Mouse (Mus musculus) forebrain, embryonic 15.5 days (tissue): ENCODE data around the gene Tmprss6. TPM values are rescaled to one million over a fixed set of nuclear protein-coding genes. Genes with fewer than 3 reads are reported as not detected.

ENCODE experiments used
- ATAC-seq: fragments of 200-750 bp; cut with Nextera tagmentation; replicated peaks from 2 replicates; pipeline ENCODE4 v1.8.0; 2017; ENCODE audit warnings: mild to moderate bottlenecking, moderate TSS enrichment, moderate library complexity
- H3K27ac ChIP-seq: fragments of 300-500 bp; sonication (generic); replicated peaks from 2 replicates; pipeline ENCODE4 v1.5.1; 2015; ENCODE audit warnings: mild to moderate bottlenecking, inconsistent platforms
- H3K27me3 ChIP-seq: fragments of 300-500 bp; sonication (generic); 2 replicates; pipeline ENCODE4 v1.6.1; 2015; ENCODE audit warnings: inconsistent platforms
- H3K36me3 ChIP-seq: fragments of 300-500 bp; sonication (generic); 2 replicates; pipeline ENCODE4 v1.6.1; 2015; ENCODE audit warnings: mild to moderate bottlenecking, inconsistent platforms
- H3K4me1 ChIP-seq: fragments of 300-500 bp; sonication (generic); 2 replicates; pipeline ENCODE4 v1.6.1; 2015; ENCODE audit warnings: inconsistent platforms
- H3K4me2 ChIP-seq: fragments of 300-500 bp; sonication (generic); replicated peaks from 2 replicates; pipeline ENCODE4 v1.6.1; 2015; ENCODE audit warnings: mild to moderate bottlenecking, inconsistent platforms
- H3K4me3 ChIP-seq: fragments of 300-500 bp; sonication (generic); 2 replicates; pipeline ENCODE4 v1.5.1; 2015; ENCODE audit warnings: mild to moderate bottlenecking, inconsistent platforms
- H3K9ac ChIP-seq: fragments of 300-500 bp; sonication (generic); replicated peaks from 2 replicates; pipeline ENCODE4 v1.6.1; 2015; ENCODE audit warnings: mild to moderate bottlenecking, inconsistent platforms
- H3K9me3 ChIP-seq: fragments of 300-500 bp; sonication (generic); 2 replicates; pipeline ENCODE4 v1.6.1; 2016; ENCODE audit warnings: inconsistent platforms
- WGBS: fragments of 180-500 bp; shearing (Covaris S2); methylation state at CpG from one replicate; pipeline ENCODE4 v1.1.7; 2015; ENCODE audit warnings: mixed read lengths; 5-methylcytosine and 5-hydroxymethylcytosine counted together
- polyA plus RNA-seq: library from polyadenylated mRNA; unstranded; fragments of >200 nt; fragmentation: Nextera tagmentation; extraction: Ambion mirVana; gene quantifications from 2 replicates; pipeline ENCODE4 v1.2.1, GENCODE M21; 2015

The Tmprss6 gene
- polyA plus RNA-seq, 1 experiment from 2014 or later: 0.34 TPM

DNA sequence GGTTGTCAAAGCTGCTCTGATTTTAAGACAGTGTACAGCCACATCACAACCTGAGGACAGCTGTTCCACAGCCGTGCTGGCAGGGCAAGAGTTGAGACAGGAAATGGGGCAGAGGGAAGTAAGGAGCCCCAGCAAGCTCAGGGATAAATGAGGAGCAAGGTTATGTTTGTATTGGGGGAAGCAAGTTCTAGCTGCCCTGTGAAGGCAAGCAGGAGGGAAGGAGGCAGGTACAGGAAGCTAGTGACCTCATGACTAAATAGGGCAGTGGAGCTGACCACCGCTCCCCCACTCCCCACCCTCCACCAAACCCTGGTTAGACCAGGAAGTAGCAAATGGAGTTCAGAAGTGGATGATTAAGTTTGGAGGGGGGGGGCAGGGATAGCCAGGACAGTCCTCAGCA is 12.6 kb upstream of the Tmprss6 start:
- Histone ChIP-seq H3K27ac (no peak overlapping the region), H3K9me3 (no peaks in the 10 kb centered on the region), H3K4me3 (no peak overlapping the region), H3K27me3 (no peaks in the 10 kb centered on the region), H3K36me3 (no peaks in the 10 kb centered on the region), H3K9ac (no peak overlapping the region), H3K4me2 (no peak overlapping the region), H3K4me1 (no peaks in the 10 kb centered on the region)
- 90% methylated on average over 2 of the region's 2 CpGs for WGBS
- ATAC-seq: no peak

DNA sequence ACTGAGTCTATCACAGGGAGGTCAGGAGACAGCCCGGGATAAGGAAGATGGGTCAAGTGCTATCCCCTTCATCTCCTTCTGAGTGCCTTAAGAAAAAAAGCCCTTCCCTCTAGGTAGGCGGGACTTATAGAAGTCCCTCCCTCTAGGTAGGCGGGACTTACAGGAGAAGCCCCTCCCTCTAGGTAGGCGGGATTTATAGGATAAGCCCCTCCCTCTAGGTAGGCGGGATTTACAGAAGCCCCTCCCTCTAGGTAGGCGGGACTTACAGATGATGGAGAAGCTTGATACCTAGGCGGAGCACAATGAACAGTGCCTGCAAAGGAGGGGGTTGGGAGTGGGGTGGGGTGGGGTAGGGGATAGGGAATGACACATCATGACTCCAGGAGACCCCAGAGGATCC is 11.7 kb upstream of the Tmprss6 start:
- Histone ChIP-seq H3K4me1 (no peaks in the 10 kb centered on the region), H3K4me3 (no peak overlapping the region), H3K9ac (no peak overlapping the region), H3K9me3 (no peaks in the 10 kb centered on the region), H3K27me3 (no peaks in the 10 kb centered on the region), H3K36me3 (no peaks in the 10 kb centered on the region), H3K27ac (no peak overlapping the region), H3K4me2 (no peak overlapping the region)
- 80% methylated on average over 7 of the region's 7 CpGs for WGBS
- ATAC-seq: no peak

DNA sequence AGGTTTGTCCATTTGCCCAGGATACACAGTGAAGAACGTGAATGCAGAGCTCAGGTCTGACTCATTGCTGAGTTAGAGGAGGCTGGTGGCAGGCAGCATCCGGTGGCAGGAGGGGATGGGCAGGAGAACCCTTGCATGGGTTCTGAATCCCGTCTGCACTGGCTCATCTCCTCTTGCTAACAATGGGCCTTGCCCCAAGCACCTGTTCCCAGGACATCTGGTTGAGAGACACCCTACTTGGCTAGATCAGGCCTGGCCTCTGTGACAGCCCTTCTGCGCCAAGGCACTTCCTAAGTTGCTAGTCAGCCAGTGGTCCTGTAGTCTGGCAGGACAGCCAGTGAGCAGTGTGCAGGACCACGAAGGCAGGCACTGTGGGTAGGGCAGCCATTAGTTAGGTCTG is 11.0 kb upstream of the Tmprss6 start:
- no peaks in the 10 kb centered on the region for H3K36me3 ChIP-seq
- H3K27me3 ChIP-seq: no peaks in the 10 kb centered on the region
- no peak overlapping the region for H3K9ac ChIP-seq
- no peak overlapping the region for H3K27ac ChIP-seq
- no peak for ATAC-seq
- H3K4me3 ChIP-seq: no peak overlapping the region
- no peaks in the 10 kb centered on the region for H3K9me3 ChIP-seq
- H3K4me2 ChIP-seq: no peak overlapping the region
- H3K4me1 ChIP-seq: no peaks in the 10 kb centered on the region
- WGBS: 83% methylated on average over 5 of the region's 5 CpGs

DNA sequence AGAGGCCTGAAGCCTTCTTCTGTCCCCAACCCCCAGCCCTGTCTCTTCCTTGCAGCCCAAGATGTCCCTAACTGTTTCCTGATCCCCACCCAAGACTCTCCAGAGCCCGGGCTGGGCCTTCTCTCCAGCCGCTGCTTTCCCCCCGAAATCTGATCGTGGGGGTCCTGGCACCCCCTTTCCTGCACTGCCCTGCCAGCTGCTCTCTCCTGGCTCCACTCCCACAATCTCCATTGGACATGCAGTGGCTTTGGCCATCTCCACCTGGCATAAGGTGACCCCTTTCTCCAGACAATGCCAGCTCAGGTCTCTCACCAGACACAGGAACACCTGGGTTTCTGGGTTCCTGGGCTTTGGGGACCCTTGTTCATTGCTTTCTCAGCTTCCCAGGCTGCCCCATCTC is 9.6 kb upstream of the Tmprss6 start:
- H3K4me3 ChIP-seq: no peak overlapping the region
- no peak for ATAC-seq
- H3K36me3 ChIP-seq: no peaks in the 10 kb centered on the region
- H3K4me2 ChIP-seq: no peak overlapping the region
- H3K9ac ChIP-seq: no peak overlapping the region
- no peak overlapping the region for H3K27ac ChIP-seq
- H3K9me3 ChIP-seq: no peaks in the 10 kb centered on the region
- no peaks in the 10 kb centered on the region for H3K27me3 ChIP-seq
- WGBS: 91% methylated on average over 4 of the region's 4 CpGs
- H3K4me1 ChIP-seq: no peaks in the 10 kb centered on the region

DNA sequence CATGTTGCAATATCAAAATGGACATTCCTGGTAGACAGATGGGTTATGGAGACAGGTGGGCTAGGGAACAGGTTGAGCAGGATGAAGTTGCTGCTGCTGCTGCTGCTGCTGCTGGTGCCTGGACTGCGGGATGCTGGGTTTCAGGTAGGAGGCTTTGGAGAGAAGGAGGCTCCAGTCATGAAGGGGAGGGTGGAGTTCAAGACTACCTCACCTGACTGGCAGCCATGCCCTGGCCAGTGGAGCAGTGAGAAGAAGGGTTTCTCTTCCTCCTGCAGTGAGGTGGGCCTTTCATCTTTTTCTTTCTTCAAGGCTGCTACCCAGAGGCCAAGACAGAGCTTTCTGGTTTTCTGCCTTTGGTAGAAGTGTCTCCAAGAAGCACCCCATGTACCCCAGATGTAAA is 8.4 kb upstream of the Tmprss6 start:
- no peaks in the 10 kb centered on the region for H3K4me1 ChIP-seq
- H3K27me3 ChIP-seq: no peaks in the 10 kb centered on the region
- no peaks in the 10 kb centered on the region for H3K36me3 ChIP-seq
- 77% methylated on average over 1 of the region's 1 CpGs for WGBS
- H3K27ac ChIP-seq: no peak overlapping the region
- ATAC-seq: no peak
- no peak overlapping the region for H3K4me3 ChIP-seq
- H3K9me3 ChIP-seq: no peaks in the 10 kb centered on the region
- H3K9ac ChIP-seq: no peak overlapping the region
- no peak overlapping the region for H3K4me2 ChIP-seq

DNA sequence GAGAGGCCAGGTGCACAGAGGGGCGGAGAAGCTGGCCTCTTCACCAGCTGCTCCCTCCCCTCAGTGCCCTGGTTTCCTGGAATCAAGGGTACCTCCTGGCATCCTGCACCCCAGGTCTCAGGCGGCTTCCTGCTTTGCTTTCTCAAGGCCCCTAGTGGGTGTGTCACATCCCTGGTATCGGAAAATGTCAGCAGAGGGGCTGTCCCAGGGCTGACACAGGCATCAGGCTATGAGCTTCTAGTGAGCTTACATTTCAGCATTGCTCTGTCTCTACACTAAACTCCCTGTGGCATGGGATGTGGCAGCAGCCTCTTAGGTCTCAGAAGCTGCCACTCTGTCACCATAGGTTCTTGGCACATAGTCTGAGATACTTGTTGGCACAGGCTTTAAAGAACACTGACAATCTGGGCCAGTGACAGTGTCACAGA is 7.2 kb upstream of the Tmprss6 start:
- WGBS: 60% methylated on average over 3 of the region's 3 CpGs
- ATAC-seq: no peak
- H3K4me1 ChIP-seq: no peaks in the 10 kb centered on the region
- no peak overlapping the region for H3K4me2 ChIP-seq
- H3K27me3 ChIP-seq: no peaks in the 10 kb centered on the region
- H3K9ac ChIP-seq: no peak overlapping the region
- H3K4me3 ChIP-seq: no peak overlapping the region
- H3K36me3 ChIP-seq: no peaks in the 10 kb centered on the region
- no peaks in the 10 kb centered on the region for H3K9me3 ChIP-seq
- no peak overlapping the region for H3K27ac ChIP-seq

DNA sequence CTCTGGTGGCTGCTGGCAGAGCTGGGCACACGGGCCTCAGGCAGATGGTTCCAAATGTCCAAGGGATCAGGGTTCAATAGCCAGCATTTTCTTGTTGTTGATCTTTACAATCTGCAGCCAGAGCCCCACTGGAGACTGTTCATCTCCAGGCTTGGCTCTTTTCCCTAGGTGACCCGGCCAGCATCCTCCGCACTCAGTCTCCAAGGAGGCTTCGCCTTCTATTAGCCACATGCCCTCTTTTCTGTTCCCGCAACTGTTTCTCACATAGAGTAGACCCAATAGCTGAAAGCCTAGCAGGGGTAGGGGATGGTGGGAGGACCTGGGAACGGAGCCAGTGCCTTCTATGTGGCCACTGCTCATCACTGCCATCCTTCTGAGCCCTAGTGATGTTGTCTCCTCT is 5.0 kb upstream of the Tmprss6 start:
- Histone ChIP-seq H3K4me3 (no peak overlapping the region), H3K4me2 (no peak overlapping the region), H3K9me3 (no peaks in the 10 kb centered on the region), H3K27me3 (no peaks in the 10 kb centered on the region), H3K36me3 (no peaks in the 10 kb centered on the region), H3K4me1 (no peaks in the 10 kb centered on the region), H3K9ac (no peak overlapping the region), H3K27ac (no peak overlapping the region)
- no peak for ATAC-seq
- 80% methylated on average over 6 of the region's 6 CpGs for WGBS

DNA sequence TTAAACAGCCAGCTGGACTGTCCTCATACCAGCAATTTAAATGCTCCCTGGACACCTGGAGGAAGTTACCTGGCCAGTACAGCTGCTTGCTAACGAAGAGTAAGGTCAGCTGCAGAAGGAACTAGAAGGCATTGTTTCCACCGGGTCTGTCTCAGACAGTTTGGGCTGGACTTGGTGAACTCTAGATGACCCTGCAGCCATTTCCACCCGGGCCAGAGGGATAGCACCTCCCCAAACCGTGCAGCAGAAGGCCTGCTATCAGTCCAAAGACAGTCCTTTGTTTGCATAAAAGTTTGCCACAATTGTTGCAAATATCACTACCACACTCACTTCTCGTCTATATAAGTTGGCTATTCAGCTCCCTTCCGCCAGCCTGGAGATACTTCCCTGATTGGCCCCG is 3.5 kb upstream of the Tmprss6 start:
- Histone ChIP-seq H3K9me3 (no peaks in the 10 kb centered on the region), H3K4me1 (no peaks in the 10 kb centered on the region), H3K4me2 (no peak overlapping the region), H3K27ac (no peak overlapping the region), H3K9ac (no peak overlapping the region), H3K4me3 (no peak overlapping the region), H3K36me3 (no peaks in the 10 kb centered on the region), H3K27me3 (no peaks in the 10 kb centered on the region)
- no peak for ATAC-seq
- WGBS: 58% methylated on average over 7 of the region's 7 CpGs

DNA sequence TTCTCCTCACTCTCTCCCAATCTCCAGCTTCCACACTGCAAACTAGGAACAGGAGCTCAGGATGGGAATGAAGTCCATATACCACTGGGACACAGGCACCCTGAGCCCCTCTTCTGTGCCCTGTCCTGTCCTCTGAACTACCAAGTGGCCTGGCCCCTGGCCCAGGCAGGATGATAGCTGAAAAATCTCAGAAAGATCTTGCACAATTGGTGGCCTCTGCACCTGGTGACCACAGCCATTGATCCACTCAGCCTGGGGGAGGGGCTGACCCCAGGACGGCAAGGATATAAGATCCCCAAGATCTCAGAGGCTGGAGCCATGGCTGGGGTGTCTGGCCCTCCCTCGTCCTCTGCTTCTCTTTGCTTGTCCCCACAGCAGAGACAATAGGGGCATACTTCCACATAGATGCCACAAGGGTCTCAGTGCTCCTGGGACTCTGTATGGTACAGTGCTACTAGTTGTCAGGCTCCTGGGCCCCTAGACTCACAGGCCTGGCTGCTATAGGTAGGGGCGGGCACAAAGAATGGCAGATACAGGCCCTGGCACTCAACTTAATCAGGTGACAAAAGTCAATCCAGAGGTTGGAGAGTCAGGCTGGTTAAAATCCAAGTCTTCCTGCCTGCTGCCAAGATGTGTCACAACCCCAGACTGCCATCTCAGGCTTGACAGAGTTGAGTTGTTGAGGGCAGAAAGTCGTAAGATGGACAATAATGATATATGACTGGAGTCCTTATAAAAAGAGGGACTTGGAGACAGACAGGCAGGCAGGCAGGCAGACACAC is 2.3 kb upstream of the Tmprss6 start:
- ATAC-seq: no peak

DNA sequence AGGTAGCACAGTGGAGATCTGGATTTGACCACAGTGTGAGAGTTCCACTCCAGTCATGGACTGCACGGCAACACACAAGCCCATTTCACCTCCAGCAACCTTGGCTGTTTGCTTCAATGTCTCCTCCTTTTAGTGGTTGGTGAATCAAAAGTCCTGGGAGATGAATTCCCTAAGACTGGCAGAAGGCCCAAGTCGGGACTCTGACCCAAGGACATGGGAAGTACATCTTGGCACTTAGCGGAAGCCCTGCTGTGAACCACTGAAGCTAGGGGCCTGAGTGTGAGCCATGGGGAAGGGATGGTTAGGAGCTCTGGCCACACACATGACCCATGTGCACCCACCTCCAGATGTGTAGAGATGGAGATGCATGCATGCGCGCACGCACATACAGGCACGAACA is 864 bp downstream of the Tmprss6 start:
- H3K4me3 ChIP-seq: no peak overlapping the region
- H3K4me1 ChIP-seq: no peaks in the 10 kb centered on the region
- no peak overlapping the region for H3K9ac ChIP-seq
- 91% methylated on average over 7 of the region's 7 CpGs for WGBS
- no peak for ATAC-seq
- H3K4me2 ChIP-seq: no peak overlapping the region
- H3K36me3 ChIP-seq: no peaks in the 10 kb centered on the region
- H3K27ac ChIP-seq: no peak overlapping the region
- H3K27me3 ChIP-seq: no peaks in the 10 kb centered on the region
- no peaks in the 10 kb centered on the region for H3K9me3 ChIP-seq

More for the DNA sequence above, 2.3 kb upstream of the Tmprss6 start:
- H3K9me3 ChIP-seq: no peaks in the 10 kb centered on the region
- no peaks in the 10 kb centered on the region for H3K27me3 ChIP-seq
- H3K9ac ChIP-seq: no peak overlapping the region
- H3K4me2 ChIP-seq: no peak overlapping the region
- H3K4me3 ChIP-seq: no peak overlapping the region
- H3K27ac ChIP-seq: no peak overlapping the region
- 68% methylated on average over 4 of the region's 4 CpGs for WGBS
- H3K4me1 ChIP-seq: no peaks in the 10 kb centered on the region
- H3K36me3 ChIP-seq: no peaks in the 10 kb centered on the region

DNA sequence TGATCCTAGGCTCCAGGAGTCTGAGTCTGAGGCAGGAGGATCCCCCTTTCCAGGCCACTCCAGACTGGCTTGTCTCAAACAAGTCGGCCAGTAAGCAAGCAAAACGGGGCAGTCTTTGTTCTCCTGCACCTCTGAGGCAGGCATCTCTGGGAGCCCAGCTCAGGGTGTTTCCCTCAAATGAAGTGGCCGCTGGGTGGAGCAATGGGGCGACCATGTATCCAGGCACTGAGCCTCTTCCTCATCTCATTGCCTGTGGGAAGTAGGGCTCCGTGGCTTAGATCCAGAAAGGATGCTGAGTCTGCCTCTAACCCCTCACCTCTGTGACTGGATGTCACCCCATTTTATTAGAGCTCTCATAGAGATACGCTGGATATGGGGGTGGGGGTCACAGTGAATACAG is 1.6 kb downstream of the Tmprss6 start:
- Histone ChIP-seq H3K9ac (no peak overlapping the region), H3K9me3 (no peaks in the 10 kb centered on the region), H3K27ac (no peak overlapping the region), H3K4me1 (no peaks in the 10 kb centered on the region), H3K36me3 (no peaks in the 10 kb centered on the region), H3K4me3 (no peak overlapping the region), H3K4me2 (no peak overlapping the region), H3K27me3 (no peaks in the 10 kb centered on the region)
- ATAC-seq: no peak
- WGBS: 27% methylated on average over 6 of the region's 6 CpGs

DNA sequence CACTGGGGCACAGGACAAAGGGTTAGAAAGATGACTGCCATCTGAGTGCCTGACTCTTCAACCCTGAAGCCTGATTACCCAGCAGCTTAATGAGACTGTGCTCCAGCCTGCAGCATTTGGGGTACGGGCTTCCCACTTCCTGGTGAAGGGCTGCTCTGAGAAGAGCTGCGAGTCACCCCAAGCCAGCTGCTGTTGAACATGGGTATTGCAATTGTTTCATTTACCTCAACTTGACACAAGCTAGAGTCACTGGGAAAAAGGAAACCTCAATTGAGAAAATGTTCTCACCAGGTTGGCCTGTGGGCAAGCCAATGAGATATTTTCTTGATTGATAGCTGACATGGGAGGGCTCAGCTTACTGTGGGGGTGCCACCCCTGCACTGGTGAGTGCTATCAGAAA is 5.5 kb downstream of the Tmprss6 start:
- Histone ChIP-seq H3K27me3 (no peaks in the 10 kb centered on the region), H3K4me2 (no peak overlapping the region), H3K9ac (no peak overlapping the region), H3K36me3 (no peaks in the 10 kb centered on the region), H3K27ac (no peak overlapping the region), H3K9me3 (no peaks in the 10 kb centered on the region), H3K4me1 (no peaks in the 10 kb centered on the region), H3K4me3 (no peak overlapping the region)
- WGBS: 77% methylated on average over 2 of the region's 2 CpGs
- no peak for ATAC-seq

DNA sequence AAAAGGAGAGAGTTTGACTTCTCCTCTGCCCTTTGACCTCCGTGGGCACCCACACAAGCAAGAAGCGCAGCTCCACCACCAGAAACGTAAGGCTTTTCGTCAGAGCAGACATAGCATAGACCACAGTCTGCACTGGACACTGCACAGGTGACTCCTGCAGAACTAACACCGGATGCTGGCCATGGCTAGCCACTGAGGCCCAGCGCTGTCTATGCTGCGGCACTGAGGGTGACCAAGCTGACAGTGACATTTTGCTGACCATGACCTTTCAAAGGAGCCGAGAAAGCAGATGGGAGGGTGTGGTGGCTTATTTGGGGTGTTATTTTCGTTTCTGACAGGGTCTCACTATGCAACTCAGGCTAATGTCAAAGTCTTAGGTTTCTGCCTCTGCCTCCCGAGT is 11.2 kb downstream of the Tmprss6 start:
- no peaks in the 10 kb centered on the region for H3K27me3 ChIP-seq
- no peak overlapping the region for H3K4me2 ChIP-seq
- WGBS: 85% methylated on average over 10 of the region's 10 CpGs
- no peak for ATAC-seq
- no peak overlapping the region for H3K9ac ChIP-seq
- H3K36me3 ChIP-seq: no peaks in the 10 kb centered on the region
- H3K9me3 ChIP-seq: no peaks in the 10 kb centered on the region
- no peak overlapping the region for H3K27ac ChIP-seq
- no peaks in the 10 kb centered on the region for H3K4me1 ChIP-seq
- H3K4me3 ChIP-seq: no peak overlapping the region
